Mouse (Mus musculus) liver, adult 2 months (tissue): ENCODE data around the gene Slc2a4. TPM values are rescaled to one million over a fixed set of nuclear protein-coding genes. Genes with fewer than 3 reads are reported as not detected.

ENCODE experiments used
- DNase-seq: peaks from one replicate; pipeline ENCODE4 v3.0.0-alpha.2; 2011; ENCODE audit warnings: low read depth, low spot score; ENCODE audit errors: extremely low read depth
- H3K27ac ChIP-seq: fragments of 200-500 bp; replicated peaks from 2 replicates; pipeline ENCODE4 v1.5.1; 2012; ENCODE audit warnings: low read depth, mild to moderate bottlenecking, control low read depth, inconsistent platforms, low read length; ENCODE audit not compliant: insufficient read depth
- H3K27me3 ChIP-seq: fragments of 200-500 bp; 2 replicates; pipeline ENCODE4 v1.6.1; 2012; ENCODE audit warnings: mild to moderate bottlenecking, moderate library complexity, low read length, inconsistent platforms; ENCODE audit not compliant: control insufficient read depth, insufficient read depth
- H3K36me3 ChIP-seq: fragments of 200-500 bp; 2 replicates; pipeline ENCODE4 v1.6.1; 2012; ENCODE audit warnings: low read length, inconsistent platforms; ENCODE audit not compliant: control insufficient read depth, insufficient read depth
- H3K4me1 ChIP-seq: fragments of 200-500 bp; 2 replicates; pipeline ENCODE4 v1.6.1; 2011; ENCODE audit warnings: low read length; ENCODE audit not compliant: control insufficient read depth, insufficient read depth
- H3K4me3 ChIP-seq: fragments of 200-500 bp; 2 replicates; pipeline ENCODE4 v1.5.1; 2011; ENCODE audit warnings: low read depth, mild to moderate bottlenecking, control low read depth, low read length, moderate library complexity; ENCODE audit not compliant: insufficient read depth
- H3K79me2 ChIP-seq: fragments of 200-500 bp; 2 replicates; pipeline ENCODE4 v1.6.1; 2012; ENCODE audit warnings: inconsistent platforms, mild to moderate bottlenecking, low read length, moderate library complexity; ENCODE audit not compliant: control insufficient read depth, insufficient read depth
- H3K9ac ChIP-seq: fragments of 200-500 bp; 2 replicates; pipeline ENCODE4 v1.6.1; 2012; ENCODE audit warnings: low read depth, mild to moderate bottlenecking, control low read depth, inconsistent platforms, low read length
- CTCF ChIP-seq: fragments of 200-500 bp; IDR thresholded peaks from 2 replicates; pipeline ENCODE4 v1.5.1; 2011; ENCODE audit warnings: low read depth, low read length, control low read depth
- POLR2A ChIP-seq: fragments of 200-500 bp; IDR thresholded peaks from 2 replicates; pipeline ENCODE4 v1.6.1; 2011; ENCODE audit warnings: low read length, control low read depth; ENCODE audit not compliant: insufficient read depth; ENCODE audit errors: extremely low read depth
- WGBS: fragments of 180-500 bp; shearing (Covaris S2); methylation state at CpG from one replicate; pipeline ENCODE4 v1.1.7; 2018; 5-methylcytosine and 5-hydroxymethylcytosine counted together
- polyA plus RNA-seq: library from polyadenylated mRNA; depleted of rRNA; stranded (reverse); fragments of >200 nt; gene quantifications from 2 replicates; pipeline ENCODE4 v1.2.3, GENCODE M21; 2012
- total RNA-seq: library from RNA; depleted of rRNA; stranded (reverse); fragments of >200 nt; gene quantifications from 2 replicates; pipeline ENCODE4 v1.2.3, GENCODE M21; 2014

Slc2a4 gene
- total and polyA plus RNA-seq, 2 experiments = 0.39 to 0.83 TPM

- Histone ChIP-seq H3K4me1 (peaks cover 5% of the 10 kb centered on the region), H3K4me3 (no peak overlapping the region), H3K79me2 (no peaks in the 10 kb centered on the region), H3K36me3 (no peaks in the 10 kb centered on the region), H3K27ac (no peak overlapping the region), H3K9ac (no peak overlapping the region), H3K27me3 (peaks cover 14% of the 10 kb centered on the region)
- no peak for DNase-seq
- WGBS = 26% methylated on average over 9 of the region's 9 CpGs
- TF ChIP-seq CTCF = no peak
These were observed 11.2 kb downstream of the Slc2a4 start for GRCm38 (mm10) chr11:69936714-69937347.

DNA sequence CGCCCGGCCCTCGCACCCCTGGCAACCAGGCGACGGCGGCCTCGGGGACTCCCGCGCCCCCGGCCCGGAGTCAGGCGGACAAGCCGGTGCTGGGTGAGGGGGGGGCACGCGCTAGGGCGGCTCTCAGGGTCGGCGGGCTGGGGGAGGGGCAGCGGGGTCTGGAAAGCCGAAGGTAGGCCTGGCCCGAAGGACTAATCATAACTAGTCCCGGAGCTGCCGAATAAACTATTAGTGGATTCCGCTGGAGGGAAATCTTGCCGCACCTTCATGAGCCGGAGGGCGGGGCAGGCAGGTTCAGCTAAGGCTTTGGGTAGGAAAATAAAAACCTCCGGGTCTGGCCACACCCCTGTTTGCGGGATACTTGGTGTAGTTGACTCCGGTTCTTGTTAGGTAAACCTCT, 11.8 kb downstream of the Slc2a4 start:
- Histone ChIP-seq H3K4me1 (peaks cover 5% of the 10 kb centered on the region), H3K36me3 (no peaks in the 10 kb centered on the region), H3K9ac (no peak overlapping the region), H3K79me2 (no peaks in the 10 kb centered on the region), H3K4me3 (no peak overlapping the region), H3K27ac (no peak overlapping the region), H3K27me3 (peaks cover 14% of the 10 kb centered on the region)
- no peak for DNase-seq
- 5% methylated on average over 30 of the region's 30 CpGs for WGBS
- TF ChIP-seq CTCF (no peak), POLR2A (no peak)

DNA sequence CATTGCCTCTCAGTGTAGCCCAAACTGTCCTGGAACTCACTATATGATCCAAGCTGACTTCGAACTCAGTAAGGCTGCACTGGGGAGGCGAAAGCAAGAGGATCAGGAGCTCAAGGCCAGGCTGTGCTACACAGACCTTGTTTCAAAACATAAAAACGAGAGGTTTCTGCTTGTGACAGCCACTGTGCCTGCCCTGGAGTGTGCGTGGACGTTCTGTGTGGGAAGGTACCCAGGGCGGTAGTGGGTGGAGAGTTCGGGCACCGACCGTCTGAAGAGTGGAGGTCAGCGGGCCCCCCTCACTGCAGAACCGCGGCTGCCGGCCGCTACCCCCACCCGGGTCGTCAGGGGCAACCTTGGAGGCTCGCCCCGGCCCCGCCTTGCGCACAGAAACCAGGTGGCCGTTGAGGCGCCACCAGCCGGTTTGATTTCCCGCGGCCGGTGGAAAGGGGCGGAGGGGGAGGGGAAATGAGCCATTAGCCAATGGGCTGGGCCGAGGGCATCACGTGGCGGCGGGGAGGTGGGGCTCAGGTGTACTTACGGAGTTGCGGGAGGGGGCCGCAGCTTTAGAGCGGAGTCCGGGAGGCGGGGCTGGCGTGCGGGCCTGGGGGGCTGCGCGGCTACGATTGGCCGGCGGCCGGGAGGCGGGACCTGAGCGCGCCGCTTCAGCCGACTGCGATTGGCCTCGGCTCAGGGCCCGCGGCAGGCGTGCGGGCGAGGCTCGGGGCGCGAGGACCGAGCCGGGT, 12.7 kb downstream of the Slc2a4 start, which contains the start of gene Ybx2:
Gene Ybx2, plus strand, starts transcription at position 660 of the 743 bp plus-strand sequence.
- H3K36me3 ChIP-seq = no peaks in the 10 kb centered on the region
- H3K27me3 ChIP-seq = peaks cover 14% of the 10 kb centered on the region
- WGBS = 3% methylated on average over 45 of the region's 62 CpGs
- no peak for TF ChIP-seq CTCF
- no peak for TF ChIP-seq POLR2A
- peak within 1 kb of the TSS; percentile 26; the same call in 1 of the 2 replicates for H3K9ac ChIP-seq
- peak; percentile 48 for DNase-seq
- H3K79me2 ChIP-seq = no peaks in the 10 kb centered on the region
- H3K27ac ChIP-seq = no peak within 1 kb of the TSS
- H3K4me3 ChIP-seq = peak within 1 kb of the TSS; percentile 49; the same call in 1 of the 2 replicates
- peaks cover 5% of the 10 kb centered on the region for H3K4me1 ChIP-seq

DNA sequence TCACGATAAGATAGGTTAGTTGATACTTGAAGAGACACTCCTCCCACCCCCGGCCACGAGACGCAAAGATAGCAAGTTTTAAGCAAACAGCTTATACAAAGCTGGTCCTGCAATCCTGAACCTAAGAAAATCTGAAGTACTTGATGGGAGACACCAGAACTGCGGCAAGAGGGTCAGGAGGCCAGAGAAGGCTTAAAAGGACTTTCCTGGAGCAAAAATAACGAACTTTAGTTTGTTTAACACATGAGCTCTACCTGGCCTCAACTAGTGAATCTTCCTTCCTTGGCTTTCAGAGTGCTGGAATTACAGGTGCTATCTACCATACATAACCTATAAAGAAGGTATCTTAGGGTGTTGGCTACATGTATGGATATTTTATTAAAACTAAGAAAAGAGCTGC, 13.3 kb downstream of the Slc2a4 start:
- Histone ChIP-seq H3K36me3 (no peaks in the 10 kb centered on the region), H3K27me3 (peaks cover 14% of the 10 kb centered on the region), H3K79me2 (no peaks in the 10 kb centered on the region), H3K4me1 (peaks cover 5% of the 10 kb centered on the region), H3K4me3 (no peak overlapping the region), H3K9ac (no peak overlapping the region), H3K27ac (no peak overlapping the region)
- no peak for DNase-seq
- WGBS = 20% methylated on average over 6 of the region's 6 CpGs
- TF ChIP-seq POLR2A = no peak
- TF ChIP-seq CTCF = no peak

- DNase-seq = peak; percentile 41
- H3K4me1 ChIP-seq = peaks cover 5% of the 10 kb centered on the region
- WGBS = 3% methylated on average over 18 of the region's 18 CpGs
- H3K4me3 ChIP-seq = no peak overlapping the region
- no peak overlapping the region for H3K27ac ChIP-seq
- TF ChIP-seq POLR2A (no peak), CTCF (peak; percentile 91)
- peaks cover 14% of the 10 kb centered on the region for H3K27me3 ChIP-seq
- no peaks in the 10 kb centered on the region for H3K79me2 ChIP-seq
- no peak overlapping the region for H3K9ac ChIP-seq
- no peaks in the 10 kb centered on the region for H3K36me3 ChIP-seq
These were observed 13.8 kb downstream of the Slc2a4 start for GRCm38 (mm10) chr11:69934169-69934568.

GRCm38 (mm10) chr11:69933066-69933465, 14.9 kb downstream of the Slc2a4 start:
- WGBS = 63% methylated on average over 4 of the region's 4 CpGs
- H3K79me2 ChIP-seq = no peaks in the 10 kb centered on the region
- DNase-seq = no peak
- no peaks in the 10 kb centered on the region for H3K36me3 ChIP-seq
- TF ChIP-seq POLR2A (no peak), CTCF (no peak)
- no peak overlapping the region for H3K9ac ChIP-seq
- peaks cover 5% of the 10 kb centered on the region for H3K4me1 ChIP-seq
- no peak overlapping the region for H3K4me3 ChIP-seq
- H3K27me3 ChIP-seq = peaks cover 11% of the 10 kb centered on the region
- H3K27ac ChIP-seq = no peak overlapping the region
